Mouse (Mus musculus) neural tube, embryonic 13.5 days (tissue): Measurements from ENCODE around the gene Gm42906. TPM values are rescaled to one million over a fixed set of nuclear protein-coding genes. Genes with fewer than 3 reads are reported as not detected.

Experiments used
- ATAC-seq: fragments of 200-750 bp; cut with Nextera tagmentation; 2 replicates; pipeline ENCODE4 v1.8.0; 2017; ENCODE audit warnings: low read depth, mild to moderate bottlenecking, moderate TSS enrichment, moderate library complexity
- H3K27ac ChIP-seq: fragments of 300-500 bp; sonication (generic); replicated peaks from 2 replicates; pipeline ENCODE4 v1.5.1; 2015; ENCODE audit warnings: moderate library complexity, mild to moderate bottlenecking, inconsistent platforms
- H3K27me3 ChIP-seq: fragments of 300-500 bp; sonication (generic); 2 replicates; pipeline ENCODE4 v1.6.1; 2015; ENCODE audit warnings: mild to moderate bottlenecking, inconsistent platforms
- H3K36me3 ChIP-seq: fragments of 300-500 bp; sonication (generic); 2 replicates; pipeline ENCODE4 v1.6.1; 2015; ENCODE audit warnings: mild to moderate bottlenecking, inconsistent platforms
- H3K4me1 ChIP-seq: fragments of 300-500 bp; sonication (generic); replicated peaks from 2 replicates; pipeline ENCODE4 v1.6.1; 2015; ENCODE audit warnings: inconsistent platforms
- H3K4me2 ChIP-seq: fragments of 300-500 bp; sonication (generic); 2 replicates; pipeline ENCODE4 v1.6.1; 2015; ENCODE audit warnings: inconsistent platforms, mild to moderate bottlenecking, moderate library complexity
- H3K4me3 ChIP-seq: fragments of 300-500 bp; sonication (generic); 2 replicates; pipeline ENCODE4 v1.5.1; 2015; ENCODE audit warnings: mild to moderate bottlenecking, inconsistent platforms
- H3K9ac ChIP-seq: fragments of 300-500 bp; sonication (generic); 2 replicates; pipeline ENCODE4 v1.6.1; 2015; ENCODE audit warnings: moderate library complexity, mild to moderate bottlenecking, inconsistent platforms
- H3K9me3 ChIP-seq: fragments of 300-500 bp; sonication (generic); 2 replicates; pipeline ENCODE4 v1.6.1; 2016; ENCODE audit warnings: inconsistent platforms
- WGBS: fragments of 180-500 bp; shearing (Covaris S2); methylation state at CpG from one replicate; pipeline ENCODE4 v1.1.7; 2015; 5-methylcytosine and 5-hydroxymethylcytosine counted together
- polyA plus RNA-seq: library from polyadenylated mRNA; unstranded; fragments of >200 nt; fragmentation: Nextera tagmentation; extraction: Ambion mirVana; gene quantifications from 2 replicates; pipeline ENCODE4 v1.2.1, GENCODE M21; 2015

The Gm42906 gene
- polyA plus RNA-seq, 1 experiment from 2014 or later, result not detected

GRCm38 (mm10) chr5:151173774-151174173 lies 254.2 kb downstream of the Gm42906 start:
- 0 out of 2 replicates have a peak overlapping the region, but pooled peaks have one; percentile 29 for H3K27ac ChIP-seq

GRCm38 (mm10) chr5:151170168-151170750 lies 257.7 kb downstream of the Gm42906 start:
- Histone ChIP-seq H3K27ac (no peak overlapping the region), H3K9ac (no peak overlapping the region), H3K36me3 (no peaks in the 10 kb centered on the region), H3K4me1 (peaks cover 31% of the 10 kb centered on the region), H3K4me2 (no peak overlapping the region), H3K4me3 (no peak overlapping the region), H3K27me3 (no peaks in the 10 kb centered on the region), H3K9me3 (no peaks in the 10 kb centered on the region)
- 87% methylated on average over 3 of the region's 3 CpGs for WGBS
- no peak for ATAC-seq

More at GRCm38 (mm10) chr5:151173774-151174173, 254.2 kb downstream of the Gm42906 start:
- H3K36me3 ChIP-seq, result no peaks in the 10 kb centered on the region
- no peaks in the 10 kb centered on the region for H3K27me3 ChIP-seq
- peaks cover 13% of the 10 kb centered on the region for H3K4me1 ChIP-seq
- no peaks in the 10 kb centered on the region for H3K9me3 ChIP-seq
- no peak for ATAC-seq
- WGBS, result 88% methylated on average over 1 of the region's 1 CpGs
- no peak overlapping the region for H3K9ac ChIP-seq
- no peak overlapping the region for H3K4me2 ChIP-seq
- no peak overlapping the region for H3K4me3 ChIP-seq

- H3K4me1 ChIP-seq, result peaks cover 24% of the 10 kb centered on the region
- H3K36me3 ChIP-seq, result no peaks in the 10 kb centered on the region
- no peak overlapping the region for H3K4me2 ChIP-seq
- H3K4me3 ChIP-seq, result no peak overlapping the region
- no peaks in the 10 kb centered on the region for H3K27me3 ChIP-seq
- no peak for ATAC-seq
- 93% methylated on average over 3 of the region's 3 CpGs for WGBS
- H3K9me3 ChIP-seq, result no peaks in the 10 kb centered on the region
- H3K27ac ChIP-seq, result peak overlapping the region; percentile 34; the same call in 1 of the 2 replicates
- no peak overlapping the region for H3K9ac ChIP-seq
Measured at GRCm38 (mm10) chr5:151168191-151168590, 259.8 kb downstream of the Gm42906 start.

GRCm38 (mm10) chr5:151167641-151168040 lies 260.3 kb downstream of the Gm42906 start:
- no peaks in the 10 kb centered on the region for H3K9me3 ChIP-seq
- H3K27me3 ChIP-seq, result no peaks in the 10 kb centered on the region
- H3K36me3 ChIP-seq, result no peaks in the 10 kb centered on the region
- 61% methylated on average over 6 of the region's 6 CpGs for WGBS
- H3K9ac ChIP-seq, result no peak overlapping the region
- H3K4me3 ChIP-seq, result no peak overlapping the region
- peaks cover 24% of the 10 kb centered on the region for H3K4me1 ChIP-seq
- no peak overlapping the region for H3K27ac ChIP-seq
- no peak overlapping the region for H3K4me2 ChIP-seq
- peak; percentile 72 for ATAC-seq

GRCm38 (mm10) chr5:151166266-151166665 lies 261.7 kb downstream of the Gm42906 start:
- no peak overlapping the region for H3K9ac ChIP-seq
- H3K4me3 ChIP-seq, result no peak overlapping the region
- no peaks in the 10 kb centered on the region for H3K36me3 ChIP-seq
- H3K27ac ChIP-seq, result no peak overlapping the region
- ATAC-seq, result no peak
- no peak overlapping the region for H3K4me2 ChIP-seq
- WGBS, result 85% methylated on average over 5 of the region's 5 CpGs
- no peaks in the 10 kb centered on the region for H3K9me3 ChIP-seq
- H3K27me3 ChIP-seq, result no peaks in the 10 kb centered on the region
- peaks cover 24% of the 10 kb centered on the region for H3K4me1 ChIP-seq

GRCm38 (mm10) chr5:151165381-151166016 lies 262.5 kb downstream of the Gm42906 start:
- Histone ChIP-seq H3K9ac (no peak overlapping the region), H3K27me3 (no peaks in the 10 kb centered on the region)
- 81% methylated on average over 6 of the region's 6 CpGs for WGBS

GRCm38 (mm10) chr5:151164815-151165214 lies 263.1 kb downstream of the Gm42906 start:
- Histone ChIP-seq H3K27me3 (no peaks in the 10 kb centered on the region), H3K36me3 (no peaks in the 10 kb centered on the region), H3K9ac (no peak overlapping the region), H3K27ac (no peak overlapping the region), H3K4me1 (peaks cover 24% of the 10 kb centered on the region), H3K4me2 (no peak overlapping the region), H3K9me3 (no peaks in the 10 kb centered on the region), H3K4me3 (no peak overlapping the region)
- 72% methylated on average over 4 of the region's 4 CpGs for WGBS
- ATAC-seq, result no peak

More at GRCm38 (mm10) chr5:151165381-151166016, 262.5 kb downstream of the Gm42906 start:
- H3K4me2 ChIP-seq, result no peak overlapping the region
- no peak for ATAC-seq
- no peaks in the 10 kb centered on the region for H3K9me3 ChIP-seq
- peaks cover 24% of the 10 kb centered on the region for H3K4me1 ChIP-seq
- no peaks in the 10 kb centered on the region for H3K36me3 ChIP-seq
- H3K27ac ChIP-seq, result no peak overlapping the region
- H3K4me3 ChIP-seq, result no peak overlapping the region

- no peak overlapping the region for H3K27ac ChIP-seq
- ATAC-seq, result no peak
- WGBS, result 88% methylated on average over 3 of the region's 3 CpGs
- H3K4me3 ChIP-seq, result no peak overlapping the region
- H3K4me1 ChIP-seq, result peaks cover 10% of the 10 kb centered on the region
- H3K9ac ChIP-seq, result no peak overlapping the region
- H3K9me3 ChIP-seq, result no peaks in the 10 kb centered on the region
- H3K36me3 ChIP-seq, result no peaks in the 10 kb centered on the region
- H3K4me2 ChIP-seq, result no peak overlapping the region
- no peaks in the 10 kb centered on the region for H3K27me3 ChIP-seq
Measured at GRCm38 (mm10) chr5:151162642-151163041, 265.3 kb downstream of the Gm42906 start.

- Histone ChIP-seq H3K27ac (no peak overlapping the region), H3K9ac (no peak overlapping the region), H3K27me3 (no peaks in the 10 kb centered on the region), H3K4me3 (no peak overlapping the region), H3K4me2 (no peak overlapping the region), H3K9me3 (no peaks in the 10 kb centered on the region), H3K4me1 (peaks cover 11% of the 10 kb centered on the region; the same call in 1 of the 2 replicates), H3K36me3 (no peaks in the 10 kb centered on the region)
- no peak for ATAC-seq
- WGBS, result 83% methylated on average over 1 of the region's 1 CpGs
Measured at GRCm38 (mm10) chr5:151155247-151155646, 272.7 kb downstream of the Gm42906 start.

- Histone ChIP-seq H3K9me3 (no peaks in the 10 kb centered on the region), H3K4me3 (no peak overlapping the region), H3K27me3 (no peaks in the 10 kb centered on the region), H3K4me1 (peaks cover 14% of the 10 kb centered on the region; the same call in 1 of the 2 replicates), H3K9ac (no peak overlapping the region), H3K27ac (no peak overlapping the region), H3K4me2 (no peak overlapping the region), H3K36me3 (no peaks in the 10 kb centered on the region)
- ATAC-seq, result no peak
- 44% methylated on average over 3 of the region's 3 CpGs for WGBS
Measured at GRCm38 (mm10) chr5:151154780-151155179, 273.2 kb downstream of the Gm42906 start.

GRCm38 (mm10) chr5:151154030-151154429 lies 273.9 kb downstream of the Gm42906 start:
- WGBS, result 88% methylated on average over 4 of the region's 4 CpGs
- Histone ChIP-seq H3K27me3 (no peaks in the 10 kb centered on the region), H3K9me3 (no peaks in the 10 kb centered on the region), H3K9ac (no peak overlapping the region), H3K27ac (no peak overlapping the region), H3K36me3 (no peaks in the 10 kb centered on the region), H3K4me1 (peaks cover 21% of the 10 kb centered on the region; the same call in 1 of the 2 replicates), H3K4me2 (no peak overlapping the region), H3K4me3 (no peak overlapping the region)
- no peak for ATAC-seq

GRCm38 (mm10) chr5:151151549-151151948 lies 276.4 kb downstream of the Gm42906 start:
- 84% methylated on average over 9 of the region's 9 CpGs for WGBS
- Histone ChIP-seq H3K27ac (no peak overlapping the region), H3K4me3 (no peak overlapping the region), H3K9me3 (no peaks in the 10 kb centered on the region), H3K4me2 (no peak overlapping the region), H3K27me3 (no peaks in the 10 kb centered on the region), H3K36me3 (no peaks in the 10 kb centered on the region), H3K9ac (no peak overlapping the region), H3K4me1 (peaks cover 22% of the 10 kb centered on the region; the same call in 1 of the 2 replicates)
- ATAC-seq, result no peak
